Mouse (Mus musculus): Measurements from ENCODE around the gene Ica1. TPM values are rescaled to one million over a fixed set of nuclear protein-coding genes. Genes with fewer than 3 reads are reported as not detected.

Gene Ica1
- total and polyA plus RNA-seq, 3 experiments: 3.9 to 7.8 (median 7.0) TPM

GRCm38 (mm10) chr6:8663092-8663740, 115.1 kb downstream of the Ica1 start:
- WGBS: 66% methylated on average over 3 of the region's 3 CpGs
- Histone ChIP-seq H3K4me1 (ENCODE audit: control insufficient read depth, insufficient read depth, low read length) (no peaks in the 10 kb centered on the region), H3K27ac (no peak overlapping the region), H3K4me3 (no peak overlapping the region), H3K9ac (ENCODE audit: low read depth, low read length) (no peak overlapping the region), H3K36me3 (ENCODE audit: control insufficient read depth, insufficient read depth, low read length) (no peaks in the 10 kb centered on the region; the same call in 1 of the 2 replicates), H3K79me2 (replicated peaks; ENCODE audit: control insufficient read depth, insufficient read depth, low read length) (no peaks in the 10 kb centered on the region), H3K27me3 (ENCODE audit: control insufficient read depth, insufficient read depth, low read length) (no peaks in the 10 kb centered on the region)
- DNase-seq: no peak
- intact Hi-C loops (cut with DNase I): no loop called here
- TF ChIP-seq EP300 (IDR thresholded peaks at IDR 0.05; ENCODE audit: insufficient read depth, low read depth, low read length) (no peak), CTCF (IDR thresholded peaks at IDR 0.05) (no peak), POLR2A (IDR thresholded peaks at IDR 0.05; ENCODE audit: insufficient read depth, low read depth, low read length) (no peak)

- no peak for TF ChIP-seq CTCF (IDR thresholded peaks at IDR 0.05)
- no peak for TF ChIP-seq EP300 (IDR thresholded peaks at IDR 0.05; ENCODE audit: insufficient read depth, low read depth, low read length)
- TF ChIP-seq POLR2A (IDR thresholded peaks at IDR 0.05; ENCODE audit: insufficient read depth, low read depth, low read length): no peak
Measured at GRCm38 (mm10) chr6:8661404-8661803, 116.9 kb downstream of the Ica1 start.

GRCm38 (mm10) chr6:8660076-8660475, 118.2 kb downstream of the Ica1 start:
- H3K9ac ChIP-seq (ENCODE audit: low read depth, low read length): no peak overlapping the region
- H3K79me2 ChIP-seq (replicated peaks; ENCODE audit: control insufficient read depth, insufficient read depth, low read length): no peaks in the 10 kb centered on the region
- H3K36me3 ChIP-seq (ENCODE audit: control insufficient read depth, insufficient read depth, low read length): no peaks in the 10 kb centered on the region
- no peaks in the 10 kb centered on the region for H3K27me3 ChIP-seq (ENCODE audit: control insufficient read depth, insufficient read depth, low read length)
- H3K4me3 ChIP-seq: no peak overlapping the region
- intact Hi-C loops (cut with DNase I): no loop called here
- no peak for DNase-seq
- WGBS: 95% methylated on average over 2 of the region's 2 CpGs
- TF ChIP-seq CTCF (IDR thresholded peaks at IDR 0.05): no peak
- TF ChIP-seq EP300 (IDR thresholded peaks at IDR 0.05; ENCODE audit: insufficient read depth, low read depth, low read length): no peak
- H3K4me1 ChIP-seq (ENCODE audit: control insufficient read depth, insufficient read depth, low read length): peaks cover 2% of the 10 kb centered on the region
- no peak overlapping the region for H3K27ac ChIP-seq

More at GRCm38 (mm10) chr6:8661404-8661803, 116.9 kb downstream of the Ica1 start:
- Histone ChIP-seq H3K79me2 (replicated peaks; ENCODE audit: control insufficient read depth, insufficient read depth, low read length) (no peaks in the 10 kb centered on the region), H3K4me1 (ENCODE audit: control insufficient read depth, insufficient read depth, low read length) (no peaks in the 10 kb centered on the region), H3K27ac (no peak overlapping the region), H3K36me3 (ENCODE audit: control insufficient read depth, insufficient read depth, low read length) (no peaks in the 10 kb centered on the region), H3K9ac (ENCODE audit: low read depth, low read length) (no peak overlapping the region), H3K27me3 (ENCODE audit: control insufficient read depth, insufficient read depth, low read length) (no peaks in the 10 kb centered on the region), H3K4me3 (no peak overlapping the region)
- WGBS: 81% methylated on average over 4 of the region's 4 CpGs
- intact Hi-C loops (cut with DNase I): no loop called here
- DNase-seq: no peak

- intact Hi-C loops (cut with DNase I): no loop called here
- H3K27me3 ChIP-seq (ENCODE audit: control insufficient read depth, insufficient read depth, low read length): no peaks in the 10 kb centered on the region
- H3K36me3 ChIP-seq (ENCODE audit: control insufficient read depth, insufficient read depth, low read length): no peaks in the 10 kb centered on the region
- 49% methylated on average over 13 of the region's 13 CpGs for WGBS
- DNase-seq: no peak
- H3K27ac ChIP-seq: no peak overlapping the region
- no peak overlapping the region for H3K4me3 ChIP-seq
- no peaks in the 10 kb centered on the region for H3K79me2 ChIP-seq (replicated peaks; ENCODE audit: control insufficient read depth, insufficient read depth, low read length)
- no peak overlapping the region for H3K9ac ChIP-seq (ENCODE audit: low read depth, low read length)
- TF ChIP-seq EP300 (IDR thresholded peaks at IDR 0.05; ENCODE audit: insufficient read depth, low read depth, low read length): no peak
- no peak for TF ChIP-seq POLR2A (IDR thresholded peaks at IDR 0.05; ENCODE audit: insufficient read depth, low read depth, low read length)
- TF ChIP-seq CTCF (IDR thresholded peaks at IDR 0.05): no peak
- H3K4me1 ChIP-seq (ENCODE audit: control insufficient read depth, insufficient read depth, low read length): peaks cover 3% of the 10 kb centered on the region
Measured at GRCm38 (mm10) chr6:8659194-8659959, 118.9 kb downstream of the Ica1 start.

- Histone ChIP-seq H3K4me1 (ENCODE audit: control insufficient read depth, insufficient read depth, low read length) (peaks cover 3% of the 10 kb centered on the region), H3K9ac (ENCODE audit: low read depth, low read length) (no peak overlapping the region), H3K36me3 (ENCODE audit: control insufficient read depth, insufficient read depth, low read length) (no peaks in the 10 kb centered on the region), H3K4me3 (no peak overlapping the region), H3K27ac (no peak overlapping the region), H3K27me3 (ENCODE audit: control insufficient read depth, insufficient read depth, low read length) (no peaks in the 10 kb centered on the region), H3K79me2 (replicated peaks; ENCODE audit: control insufficient read depth, insufficient read depth, low read length) (no peaks in the 10 kb centered on the region)
- DNase-seq: no peak
- intact Hi-C loops (cut with DNase I): no loop called here
- WGBS: 60% methylated on average over 4 of the region's 4 CpGs
- no peak for TF ChIP-seq CTCF (IDR thresholded peaks at IDR 0.05)
- TF ChIP-seq POLR2A (IDR thresholded peaks at IDR 0.05; ENCODE audit: insufficient read depth, low read depth, low read length): no peak
- no peak for TF ChIP-seq EP300 (IDR thresholded peaks at IDR 0.05; ENCODE audit: insufficient read depth, low read depth, low read length)
Measured at GRCm38 (mm10) chr6:8658431-8658830, 119.9 kb downstream of the Ica1 start.

- H3K36me3 ChIP-seq (ENCODE audit: control insufficient read depth, insufficient read depth, low read length): no peaks in the 10 kb centered on the region
- H3K79me2 ChIP-seq (replicated peaks; ENCODE audit: control insufficient read depth, insufficient read depth, low read length): no peaks in the 10 kb centered on the region
- H3K9ac ChIP-seq (ENCODE audit: low read depth, low read length): no peak overlapping the region
- intact Hi-C loops (cut with DNase I): no loop called here
- 89% methylated on average over 3 of the region's 3 CpGs for WGBS
- peaks cover 3% of the 10 kb centered on the region for H3K4me1 ChIP-seq (ENCODE audit: control insufficient read depth, insufficient read depth, low read length)
- TF ChIP-seq POLR2A (IDR thresholded peaks at IDR 0.05; ENCODE audit: insufficient read depth, low read depth, low read length): no peak
- no peak for TF ChIP-seq EP300 (IDR thresholded peaks at IDR 0.05; ENCODE audit: insufficient read depth, low read depth, low read length)
- TF ChIP-seq CTCF (IDR thresholded peaks at IDR 0.05): no peak
- no peaks in the 10 kb centered on the region for H3K27me3 ChIP-seq (ENCODE audit: control insufficient read depth, insufficient read depth, low read length)
- no peak overlapping the region for H3K27ac ChIP-seq
- H3K4me3 ChIP-seq: no peak overlapping the region
- DNase-seq: no peak
Measured at GRCm38 (mm10) chr6:8657459-8657858, 120.8 kb downstream of the Ica1 start.

All from heart, adult 2 months (tissue).